Mouse (Mus musculus) common myeloid progenitor, adult 5-6 weeks (primary cell): ENCODE data around the gene Ppil1. TPM values are rescaled to one million over a fixed set of nuclear protein-coding genes. Genes with fewer than 3 reads are reported as not detected.
A peak's percentile ranks its signal among the peaks of the same experiment; 100 is the strongest.
"Not testable (repeated sequence)": the region's sequence is repeated elsewhere in the genome, so short reads cannot be mapped to it uniquely, and the experiment has no call there.

Experiments used
- ATAC-seq: replicated peaks from 2 replicates; pipeline ENCODE4 v1.8.0; 2016; ENCODE audit warnings: low read depth, mild to moderate bottlenecking, moderate TSS enrichment, inconsistent platforms; ENCODE audit not compliant: poor library complexity, severe bottlenecking
- total RNA-seq: library from RNA; stranded (forward); fragments of 200-1000, 187-1606 nt; gene quantifications from 2 replicates; pipeline ENCODE4 v1.2.3, GENCODE M21; 2017

The Ppil1 gene
- total RNA-seq, 1 experiment from 2014 or later = 94.5 TPM

DNA sequence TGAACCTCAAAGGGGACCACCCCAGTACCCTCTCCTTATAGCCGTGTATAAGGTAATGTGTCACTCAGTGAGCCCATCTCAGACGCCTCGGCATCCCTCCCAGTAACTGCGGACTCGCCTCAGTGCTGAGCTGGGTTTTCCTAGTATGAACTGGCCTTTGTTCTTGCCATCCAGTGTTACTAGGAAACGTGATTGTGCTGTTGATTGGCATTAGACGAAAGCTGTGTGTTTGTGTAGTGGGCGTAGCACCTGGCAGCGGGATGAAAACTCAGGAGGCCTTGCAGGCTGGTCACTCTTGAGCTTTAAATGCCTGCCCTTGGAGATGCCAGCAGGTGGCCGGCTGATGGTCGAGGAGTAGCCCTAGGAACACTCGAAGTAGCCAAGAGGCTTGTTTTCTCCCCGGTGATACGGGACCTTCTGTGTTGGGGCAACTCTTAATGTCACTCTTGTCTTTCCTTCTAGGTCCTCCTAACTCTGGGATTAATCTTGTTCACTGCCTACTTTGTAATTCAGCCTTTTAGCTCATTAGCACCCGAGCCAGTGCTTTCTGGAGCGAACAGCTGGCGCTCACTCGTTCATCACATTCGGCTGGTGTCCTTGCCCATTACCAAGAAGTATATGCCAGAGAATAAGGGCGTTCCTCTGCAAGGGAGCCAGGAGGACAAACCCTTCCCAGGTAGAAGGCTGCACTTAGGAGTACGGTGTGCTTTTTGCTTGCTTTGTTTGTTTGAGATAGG, 18.4 kb upstream of the Ppil1 start:
- ATAC-seq = no peak

DNA sequence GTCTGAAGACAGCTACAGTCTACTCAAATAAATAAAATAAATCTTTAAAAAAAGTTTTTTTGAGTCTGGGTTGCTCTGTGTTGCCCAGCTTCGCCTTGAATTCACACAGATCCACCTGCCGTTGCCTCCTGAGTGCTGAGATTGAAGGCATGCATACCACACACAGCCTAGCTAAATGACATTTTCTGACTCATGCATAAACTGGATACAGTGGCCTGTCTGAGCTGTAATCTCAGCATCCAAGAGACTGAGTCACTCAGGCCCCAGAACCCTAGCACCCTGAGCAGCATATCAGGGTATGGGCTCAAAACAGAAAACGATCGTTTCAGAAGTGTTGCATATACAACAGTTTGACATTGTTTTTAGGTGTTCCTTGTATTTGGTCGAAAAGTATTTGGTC, 17.6 kb upstream of the Ppil1 start:
- no peak for ATAC-seq

DNA sequence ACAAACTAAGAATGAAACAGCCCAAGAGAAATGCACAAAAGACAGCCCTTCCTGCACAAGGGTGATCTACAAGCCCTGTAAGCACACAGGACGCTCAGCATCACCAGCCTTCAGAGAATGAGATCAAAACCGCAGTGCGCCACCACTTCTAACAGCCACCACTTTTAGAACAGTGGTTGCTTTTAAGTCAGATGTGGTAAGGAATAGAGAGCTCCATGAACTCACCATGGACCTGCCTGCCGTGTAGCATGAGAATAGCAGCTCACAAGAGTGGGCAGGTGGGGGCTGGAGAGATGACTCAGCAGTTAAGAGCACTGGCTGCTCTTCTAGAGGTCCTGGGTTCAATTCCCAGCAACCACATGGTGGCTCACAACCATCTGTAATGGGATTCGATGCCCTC, 16.4 kb upstream of the Ppil1 start:
- ATAC-seq = no peak

DNA sequence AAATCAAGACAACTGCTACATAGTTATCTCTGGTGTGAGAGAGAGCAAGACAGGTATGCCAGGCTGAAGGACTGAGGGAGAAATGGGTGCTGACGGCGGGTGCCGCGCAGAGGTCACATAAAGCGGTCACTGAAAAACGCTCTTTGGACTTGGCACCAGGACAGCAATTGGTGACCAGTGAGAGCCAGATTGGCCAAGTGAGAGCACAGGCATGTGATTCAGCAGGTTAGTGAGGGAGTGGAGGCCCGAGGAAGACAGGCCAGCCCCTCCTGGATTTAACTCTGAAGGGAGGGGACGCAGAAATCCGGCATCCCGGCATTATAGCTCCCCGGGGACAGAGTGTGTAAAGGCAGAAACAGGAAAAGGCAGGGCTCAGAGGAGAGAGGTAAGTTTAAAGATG, 9.9 kb upstream of the Ppil1 start:
- ATAC-seq = no peak

DNA sequence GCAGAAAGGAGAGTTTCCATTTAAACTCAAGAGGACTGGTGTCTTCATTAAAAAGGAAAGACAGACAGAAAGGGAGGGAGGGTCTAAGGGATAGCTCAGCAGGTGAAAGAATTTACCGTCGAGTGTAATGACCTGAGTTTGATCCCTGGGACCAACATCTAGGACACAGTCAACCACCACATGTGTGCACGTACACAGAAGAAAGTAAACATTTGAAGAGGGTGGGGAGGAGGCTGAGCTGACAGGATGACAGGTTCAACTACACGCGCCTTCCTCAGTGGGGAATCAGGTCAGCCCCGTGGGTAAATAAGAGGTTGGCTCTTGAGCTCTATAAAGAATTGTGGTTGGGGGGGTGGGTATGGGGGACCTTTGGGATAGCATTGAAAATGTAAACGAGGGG, 9.2 kb upstream of the Ppil1 start:
- ATAC-seq = no peak

DNA sequence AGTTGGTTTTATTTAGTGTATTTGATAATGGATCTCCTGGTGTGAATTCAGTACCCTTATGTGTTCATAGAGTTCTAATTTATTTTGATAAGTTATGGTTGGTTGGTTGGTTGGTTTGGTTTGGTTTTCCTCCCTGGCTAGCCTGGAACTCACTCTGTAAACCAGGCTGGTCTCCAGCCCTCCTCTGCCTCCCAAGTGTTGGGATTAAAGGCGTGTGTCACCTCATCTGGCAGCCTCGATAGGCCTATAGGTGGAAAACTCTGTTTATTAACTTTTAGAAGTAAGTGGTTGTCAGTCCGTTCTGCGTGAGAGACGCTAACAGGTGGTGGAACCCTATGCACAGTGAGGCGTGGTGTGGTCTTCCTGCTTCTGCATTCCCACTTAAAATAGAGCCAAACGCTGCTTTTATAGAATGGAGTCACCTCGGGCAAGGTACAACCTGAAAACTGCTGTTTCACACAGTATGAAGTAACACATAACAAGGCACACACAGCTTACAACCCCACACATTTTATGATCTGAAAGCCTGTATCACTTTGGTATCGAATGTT, 6.2 kb upstream of the Ppil1 start:
- ATAC-seq = no peak

DNA sequence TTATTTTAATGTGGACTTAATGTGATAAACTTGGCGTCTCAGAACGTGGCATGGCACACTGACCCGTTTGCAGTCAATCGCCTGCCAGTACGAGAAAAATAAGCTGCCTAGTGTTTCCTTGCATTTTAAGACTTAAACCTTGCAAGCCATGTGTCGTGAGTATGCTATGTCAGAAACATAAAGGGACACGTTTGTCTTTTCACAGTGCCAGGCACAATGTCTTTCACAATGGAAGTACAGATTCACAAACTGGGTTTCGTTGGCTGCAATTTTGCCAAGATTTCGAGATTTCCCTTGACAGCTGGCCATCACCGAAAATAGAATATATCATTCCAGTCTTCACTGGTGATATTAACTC, 5.3 kb upstream of the Ppil1 start:
- ATAC-seq = no peak

DNA sequence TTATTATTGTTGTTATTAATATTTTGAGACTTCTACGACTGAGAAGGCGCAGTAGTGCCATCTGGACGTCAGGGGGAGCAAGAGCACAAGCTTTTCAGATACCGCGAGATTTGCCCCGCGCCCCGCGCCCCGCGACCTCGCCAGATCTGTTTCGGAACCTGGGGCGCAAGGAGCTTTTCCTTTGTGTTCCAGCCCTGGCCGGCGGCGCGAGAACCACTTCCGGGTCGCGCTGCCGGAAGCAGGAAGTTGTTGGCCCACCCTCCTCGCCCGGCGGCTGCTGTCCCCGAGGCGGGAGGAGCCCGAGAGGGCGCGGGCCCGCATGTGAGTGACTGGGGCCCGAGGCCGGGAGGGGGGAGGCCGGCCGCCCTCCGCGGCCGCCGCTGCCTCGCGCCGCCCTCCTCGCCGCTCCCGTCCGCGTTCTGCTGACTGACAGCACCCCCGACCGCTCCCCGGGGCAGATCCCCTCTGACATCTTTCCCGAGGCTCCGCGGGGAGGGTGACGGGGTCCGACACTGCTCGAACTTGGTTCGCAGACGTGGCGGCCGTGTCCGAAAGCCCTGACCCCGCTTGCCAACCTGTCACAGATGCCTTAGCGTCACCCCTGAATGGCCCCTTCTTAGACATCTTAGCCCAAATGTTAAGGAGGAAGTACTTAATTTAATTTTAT, 4.8 kb upstream of the Ppil1 start, which contains the start of gene BC004004:
Gene BC004004, plus strand, starts transcription at position 107 of the 667 bp plus-strand sequence.
- peak; percentile 84 for ATAC-seq

DNA sequence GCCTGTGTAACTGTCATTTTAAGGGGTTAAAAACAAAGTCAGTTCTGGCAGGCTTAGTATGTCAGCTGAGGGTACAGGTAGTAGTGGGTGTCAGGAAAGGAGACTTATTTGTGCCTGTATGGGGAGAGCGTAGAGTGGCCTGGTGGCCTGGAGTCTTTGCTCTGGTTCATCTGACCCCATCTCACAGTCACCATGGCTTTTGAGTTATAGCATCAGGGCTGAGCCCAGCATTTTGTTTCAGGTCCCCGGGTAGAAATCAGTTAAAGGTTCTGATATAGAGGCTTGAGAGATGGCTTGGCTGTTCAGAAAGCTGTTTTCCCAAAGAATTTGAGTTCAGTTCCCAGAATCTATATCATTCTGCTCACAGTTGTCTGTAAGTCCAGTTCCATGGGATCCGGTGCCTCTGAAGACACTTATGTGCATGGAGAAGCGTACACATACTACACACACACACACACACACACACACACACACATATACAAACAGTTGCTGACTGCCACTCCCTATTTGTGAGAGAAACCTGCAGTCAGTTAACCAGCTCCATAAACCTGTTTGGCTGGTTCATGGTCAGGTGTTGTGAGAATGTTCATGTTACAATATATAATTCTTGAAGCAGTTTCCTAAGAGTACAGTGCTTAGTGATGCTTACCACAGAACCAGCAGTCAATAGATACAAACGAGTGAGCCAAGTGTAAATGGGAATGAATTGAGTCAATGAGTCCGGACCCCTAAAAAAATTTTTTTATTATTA, 4.1 kb upstream of the Ppil1 start:
- no peak for ATAC-seq

DNA sequence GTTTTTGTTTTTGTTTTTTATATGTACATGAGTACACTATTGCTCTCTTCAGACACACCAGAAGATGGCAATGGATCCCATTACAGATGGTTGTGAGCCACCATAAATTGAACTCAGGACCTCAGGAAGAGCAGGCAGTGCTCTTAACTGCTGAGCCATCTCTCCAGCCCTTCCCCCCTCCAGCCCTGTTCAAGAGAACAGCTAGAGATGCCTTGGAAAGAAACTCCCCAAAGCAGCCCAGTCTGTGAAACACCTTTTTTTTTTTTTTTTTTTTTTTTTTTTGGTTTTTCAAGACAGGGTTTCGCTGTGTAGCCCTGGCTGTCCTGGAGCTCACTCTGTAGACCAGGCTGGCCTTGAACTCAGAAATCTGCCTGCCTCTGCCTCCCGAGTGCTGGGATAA, 3.1 kb upstream of the Ppil1 start:
- ATAC-seq = not testable (repeated sequence)

DNA sequence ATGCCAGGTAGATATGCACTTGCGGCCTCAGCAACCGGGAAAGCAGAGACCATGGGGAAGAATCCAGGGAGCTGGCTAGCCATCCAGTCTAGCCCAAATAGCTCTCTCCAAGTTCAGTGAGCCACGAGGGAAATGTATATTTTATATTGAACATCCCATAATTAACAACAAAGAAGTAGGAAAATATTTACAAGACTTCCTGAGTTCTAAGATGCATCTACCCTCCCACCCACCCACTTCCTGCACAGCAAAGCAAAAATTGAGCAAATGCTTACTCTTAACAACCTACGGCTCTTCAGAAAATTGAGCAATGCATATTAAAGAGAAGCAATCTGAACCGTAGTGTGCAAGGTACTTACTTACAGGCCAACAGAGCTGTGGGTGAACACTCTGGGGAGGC, 774 bp upstream of the Ppil1 start:
- ATAC-seq = no peak

DNA sequence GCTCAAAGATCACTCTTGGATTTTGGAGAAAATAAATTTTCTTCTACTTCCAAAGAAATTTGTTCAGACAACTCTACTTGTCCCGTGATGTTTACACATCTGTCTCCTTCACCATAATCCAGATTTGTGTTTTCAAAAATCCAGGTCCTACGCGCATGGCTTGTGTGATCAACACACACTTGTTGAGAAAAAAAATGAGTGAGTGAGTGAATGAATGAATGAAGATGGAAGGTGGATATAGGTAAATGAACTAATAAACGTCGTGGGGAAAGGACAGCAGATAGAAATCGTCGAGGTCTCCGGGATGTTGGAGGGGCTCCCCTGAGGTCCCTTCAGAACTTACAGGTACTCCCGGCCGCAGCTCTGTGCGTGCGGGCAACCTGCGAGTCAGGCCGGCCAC, 569 bp downstream of the Ppil1 start:
- ATAC-seq = no peak

DNA sequence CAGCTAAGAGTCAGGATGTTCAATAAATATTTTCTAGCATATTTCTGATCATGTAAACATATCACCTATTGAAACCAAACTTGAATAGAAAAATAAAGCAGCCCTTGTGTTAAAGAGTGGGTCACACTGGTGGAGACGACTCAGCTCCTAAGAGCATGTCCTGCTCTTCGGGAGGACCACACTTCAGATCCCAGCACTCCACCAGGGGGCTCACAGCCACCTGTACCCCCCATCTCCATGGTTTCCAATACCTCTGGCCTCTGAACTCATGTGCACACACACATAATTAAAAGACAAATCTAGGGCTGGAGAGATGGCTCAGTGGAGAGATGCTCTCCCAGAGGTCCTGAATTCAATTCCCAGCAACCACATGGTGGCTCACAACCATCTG, 1.7 kb downstream of the Ppil1 start:
- no peak for ATAC-seq

DNA sequence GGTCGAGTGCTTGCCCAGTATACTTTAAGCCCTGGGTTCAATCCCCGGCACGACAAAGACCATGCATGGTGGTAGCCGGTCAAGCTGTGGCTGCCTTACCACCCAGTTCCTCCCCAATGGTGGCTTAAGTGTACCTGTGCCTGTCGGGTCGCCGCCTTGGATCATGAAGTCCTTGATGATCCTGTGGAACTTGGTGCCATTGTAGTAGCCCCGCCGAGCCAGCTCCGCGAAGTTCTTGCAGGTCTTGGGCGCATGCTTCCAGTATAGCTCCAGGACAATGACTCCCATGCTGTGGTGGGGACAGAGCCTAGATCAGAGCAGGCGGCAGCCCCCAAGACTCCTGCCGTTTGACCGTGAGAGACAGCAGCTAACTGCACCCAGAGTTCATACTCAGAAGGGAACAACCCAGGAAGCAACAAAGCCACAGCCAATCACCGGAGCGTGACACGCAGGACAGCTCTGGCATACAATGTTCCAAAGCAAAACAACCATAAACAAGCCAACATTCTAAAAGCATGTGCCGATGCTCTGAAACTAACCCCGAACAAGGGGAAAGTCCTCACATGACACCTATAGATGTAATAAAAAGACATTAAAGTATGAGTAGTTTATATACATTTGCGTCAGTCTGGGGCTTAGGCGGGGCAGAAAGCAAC, 2.3 kb downstream of the Ppil1 start:
- no peak for ATAC-seq

DNA sequence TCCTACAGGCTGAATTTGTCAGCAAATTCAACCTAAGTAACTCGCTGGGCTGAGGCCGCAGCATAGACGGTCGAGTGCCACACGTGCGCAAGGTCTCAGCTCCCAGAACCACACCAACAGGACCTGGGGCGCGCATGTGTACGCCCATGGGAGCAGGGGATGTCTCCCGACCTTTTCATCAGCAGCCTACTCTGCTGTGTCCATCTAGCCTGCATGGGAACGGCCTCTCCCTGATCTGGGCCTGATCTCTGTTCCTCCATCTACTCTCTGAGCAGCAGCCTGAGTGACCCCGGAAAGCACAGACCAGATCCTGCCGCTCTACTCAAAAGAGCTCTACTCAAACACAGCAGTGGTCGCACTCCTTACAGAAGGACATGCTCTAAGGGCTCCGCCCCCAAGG, 3.5 kb downstream of the Ppil1 start:
- ATAC-seq = no peak

DNA sequence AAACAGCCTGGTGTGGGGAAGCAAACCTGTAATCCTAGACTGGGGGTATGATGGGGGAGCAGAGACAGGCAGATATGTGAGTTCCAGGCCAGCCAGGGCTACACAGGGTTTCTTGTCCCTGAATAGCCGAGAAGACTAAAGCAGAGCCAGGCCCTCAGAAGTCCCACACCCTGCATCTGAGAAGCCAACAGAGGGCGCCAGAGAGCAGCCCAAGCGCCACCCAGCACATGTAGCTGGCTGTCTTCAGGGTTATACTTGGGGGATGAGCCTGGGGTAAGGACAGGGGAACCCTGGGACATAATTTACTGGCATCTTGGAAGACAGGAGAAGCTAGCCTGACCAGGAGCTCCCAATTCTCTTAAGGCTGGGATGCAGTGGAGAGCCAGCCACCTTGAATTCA, 4.5 kb downstream of the Ppil1 start:
- ATAC-seq = peak; percentile 65

DNA sequence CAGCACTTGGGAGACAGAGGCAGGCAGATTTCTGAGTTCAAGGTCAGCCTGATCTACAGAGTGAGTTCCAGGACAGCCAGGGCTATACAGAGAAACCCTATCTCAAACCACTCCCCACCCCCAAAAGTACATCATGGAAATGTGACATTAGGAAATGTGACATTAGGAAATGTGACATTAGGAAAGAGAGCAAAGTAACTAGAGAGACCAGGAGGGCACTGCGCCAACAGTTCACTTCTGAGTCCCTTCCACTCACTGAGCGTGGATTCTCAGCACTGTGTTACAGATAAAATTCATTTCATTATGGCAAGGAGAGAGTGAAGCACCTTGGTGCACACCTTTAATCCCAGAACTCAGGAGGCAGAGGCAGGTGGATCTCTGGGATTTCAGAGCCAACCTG, 5.1 kb downstream of the Ppil1 start:
- no peak for ATAC-seq

DNA sequence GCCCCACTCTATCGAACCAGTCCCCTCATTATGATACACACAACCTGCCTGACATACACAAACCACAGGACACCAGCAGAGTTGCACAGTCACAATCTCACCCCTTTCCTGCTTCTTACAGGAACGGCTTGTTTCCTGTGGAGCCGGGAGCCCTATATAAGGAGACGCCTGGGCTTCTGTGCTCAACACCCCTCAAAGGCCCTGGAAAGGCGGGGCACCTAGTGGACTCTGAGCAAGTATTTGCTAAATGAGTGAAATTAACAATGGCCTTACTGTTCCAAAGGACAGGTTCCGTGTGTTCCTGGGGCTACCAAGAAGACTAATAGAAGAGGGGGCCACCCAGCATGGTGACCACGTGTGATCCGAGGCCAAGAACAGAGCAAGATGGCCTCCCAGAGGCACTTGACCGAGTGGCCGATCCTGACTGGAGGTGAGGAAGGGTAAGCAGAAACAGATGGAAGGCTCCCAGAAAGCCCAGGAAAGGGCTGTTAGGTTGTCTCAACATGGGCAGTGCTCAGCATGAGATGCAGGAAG, 5.9 kb downstream of the Ppil1 start:
- ATAC-seq = no peak

DNA sequence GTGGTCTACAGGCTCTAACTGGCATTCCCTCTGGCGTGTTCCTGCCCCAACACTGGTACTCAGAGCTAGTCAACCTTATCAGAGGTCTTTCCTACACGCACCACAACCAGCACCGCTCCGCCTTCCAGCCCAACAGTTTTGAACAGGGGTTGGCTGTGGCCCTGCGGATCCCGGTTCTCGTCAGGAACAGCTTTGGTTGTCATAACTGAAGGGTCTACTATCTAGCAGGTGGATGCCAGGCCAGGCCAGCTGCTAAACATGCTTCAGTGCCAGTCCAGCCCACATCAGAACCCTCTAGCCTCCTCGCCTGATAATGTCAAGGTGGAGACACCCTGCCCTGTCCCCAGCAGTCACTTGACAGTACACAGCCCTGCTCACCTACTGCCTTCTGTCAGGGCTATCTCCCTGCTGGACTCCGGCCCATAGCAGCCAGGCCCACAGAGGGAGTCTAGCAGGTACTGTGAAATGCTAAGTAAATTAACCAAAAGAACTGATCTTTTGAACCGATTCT, 6.9 kb downstream of the Ppil1 start:
- ATAC-seq = no peak

DNA sequence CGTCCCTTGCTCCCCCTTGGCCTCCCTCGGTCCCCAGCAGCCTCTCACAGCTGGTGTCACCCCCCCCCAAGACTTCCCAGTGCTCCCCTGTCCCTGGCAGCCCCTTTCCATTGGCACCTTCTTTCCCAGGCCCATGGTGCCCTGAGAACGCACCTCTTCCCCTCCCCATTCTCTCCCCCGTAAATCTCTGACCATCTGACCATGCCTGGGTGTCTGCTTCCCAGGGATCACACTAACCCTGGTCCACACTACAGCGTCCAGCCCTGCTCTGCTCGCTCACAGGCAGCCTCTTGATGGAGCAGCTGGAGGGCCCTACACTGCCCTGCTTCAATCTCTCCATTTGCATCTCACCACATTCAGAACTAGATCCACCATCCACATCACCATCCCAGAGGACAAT, 7.5 kb downstream of the Ppil1 start:
- no peak for ATAC-seq
